Comparison of ENCODE assay signal across 20 mouse cellular contexts in the genomic region with DNA sequence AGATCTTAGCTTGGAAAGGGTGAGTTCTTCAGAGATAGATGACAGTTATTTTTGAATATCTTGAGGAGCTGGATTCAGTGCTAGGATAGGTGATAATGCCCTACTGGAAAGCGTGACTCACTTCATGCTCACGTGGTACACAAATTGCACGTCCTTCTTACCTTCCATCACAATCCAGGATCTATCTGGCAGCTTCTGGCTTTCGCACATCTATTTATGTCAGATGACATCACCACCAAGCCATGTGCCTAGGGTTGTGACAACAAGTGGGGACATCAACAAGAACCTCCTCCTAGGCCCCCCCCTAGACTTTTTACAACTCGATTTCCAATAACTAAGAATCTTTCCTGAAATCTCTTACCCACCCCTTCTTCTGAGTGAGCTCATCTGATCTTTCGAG. TPM values are rescaled to one million over a fixed set of nuclear protein-coding genes. Genes with fewer than 3 reads are reported as not detected.
"Had no signal": no experiment of that assay in that cellular context is flagged by ENCODE, and none has a peak within 500 bp of the region (broad histone marks: within the 10 kb centered on the region; RNA-seq: fewer than 3 reads in every experiment).

No protein-coding gene starts in this region.

- H3K4me2 ChIP-seq: hindbrain, embryonic 12.5 days; hindbrain, embryonic 14.5 days; intestine, embryonic 15.5 days; limb, embryonic 12.5 days; liver, embryonic 11.5 days; liver, embryonic 13.5 days; liver, embryonic 15.5 days had no signal

- H3K27me3 ChIP-seq: hindbrain, embryonic 12.5 days; intestine, embryonic 15.5 days; limb, embryonic 12.5 days; liver, embryonic 13.5 days; liver, embryonic 15.5 days had no signal

- H3K9ac ChIP-seq: hindbrain, embryonic 12.5 days; hindbrain, embryonic 14.5 days; intestine, embryonic 15.5 days; limb, embryonic 12.5 days; liver, embryonic 13.5 days; liver, embryonic 15.5 days; liver, postnatal 0 days had no signal

- H3K4me3 ChIP-seq: heart, embryonic 10.5 days; hindbrain, embryonic 10.5 days; hindbrain, embryonic 12.5 days; intestine, embryonic 15.5 days; layer of hippocampus, adult 2 months; left cerebral cortex, adult 2 months; limb, embryonic 10.5 days; limb, embryonic 12.5 days; liver, embryonic 13.5 days; liver, embryonic 15.5 days had no signal

- H3K27ac ChIP-seq: heart, embryonic 10.5 days; hindbrain, embryonic 10.5 days; hindbrain, embryonic 12.5 days; hindbrain, embryonic 14.5 days; intestine, embryonic 15.5 days; layer of hippocampus, adult 2 months; left cerebral cortex, adult 2 months; limb, embryonic 10.5 days; limb, embryonic 12.5 days; liver, embryonic 13.5 days; liver, embryonic 15.5 days had no signal

- H3K4me1 ChIP-seq: heart, embryonic 10.5 days; hindbrain, embryonic 10.5 days; hindbrain, embryonic 12.5 days; intestine, embryonic 15.5 days; limb, embryonic 10.5 days; limb, embryonic 12.5 days; liver, embryonic 13.5 days; liver, embryonic 15.5 days had no signal

- DNase-seq: gastrocnemius, postnatal 25 days; kidney, adult 18-20 months; liver, embryonic 13.5 days; liver, postnatal 0 days had no signal

- H3K36me3 ChIP-seq: heart, embryonic 10.5 days; hindbrain, embryonic 10.5 days; hindbrain, embryonic 12.5 days; intestine, embryonic 15.5 days; limb, embryonic 10.5 days; limb, embryonic 12.5 days; liver, embryonic 13.5 days; liver, embryonic 15.5 days had no signal

- ATAC-seq: forebrain, embryonic 16.5 days; hindbrain, embryonic 16.5 days; inflammation-experienced regulatory T-cells, adult 6 months; intestine, embryonic 15.5 days; intestine, postnatal 0 days; liver, postnatal 0 days had no signal

- H3K9me3 ChIP-seq: heart, embryonic 10.5 days; hindbrain, embryonic 10.5 days; hindbrain, embryonic 12.5 days; intestine, embryonic 15.5 days; limb, embryonic 10.5 days; limb, embryonic 12.5 days; liver, embryonic 13.5 days; liver, embryonic 15.5 days had no signal

RNA-seq across cellular contexts. Expression of gene Lmcd1, which starts 17.0 kb away (rescaled TPM):
- total RNA-seq: granulocyte monocyte progenitor cell, adult 5-6 weeks had no signal
- polyA plus RNA-seq: inflammation-experienced regulatory T-cells, adult 6 months had no signal
